Mouse (Mus musculus) thymus, adult 2 months (tissue): ENCODE measurements around the gene Fcgbp.

Source experiments
- CTCF ChIP-seq: fragments of 200-500 bp; IDR thresholded peaks from 2 replicates; pipeline ENCODE4 v1.5.1; 2012; ENCODE audit warnings: mild to moderate bottlenecking, control low read depth, low read length, moderate library complexity, borderline replicate concordance; ENCODE audit not compliant: control insufficient read depth, poor library complexity, insufficient read depth; ENCODE audit errors: extremely low read depth
- POLR2A ChIP-seq: fragments of 200-500 bp; IDR thresholded peaks from 2 replicates; pipeline ENCODE4 v1.6.1; 2012; ENCODE audit warnings: mild to moderate bottlenecking, low read length, control low read depth, moderate library complexity; ENCODE audit not compliant: control insufficient read depth, poor library complexity, insufficient read depth; ENCODE audit errors: extremely low read depth

- TF ChIP-seq POLR2A (no peak), CTCF (no peak)
These were observed 15.2 kb downstream of the Fcgbp start for GRCm38 (mm10) chr7:28086236-28086635.
